Mouse (Mus musculus) limb, embryonic 13.5 days (tissue): Measurements from ENCODE around the gene Tmcc2. TPM values are rescaled to one million over a fixed set of nuclear protein-coding genes. Genes with fewer than 3 reads are reported as not detected.
A peak's percentile ranks its signal among the peaks of the same experiment; 100 is the strongest.

Source experiments
- ATAC-seq: fragments of 200-750 bp; cut with Nextera tagmentation; 2 replicates; pipeline ENCODE4 v1.8.0; 2017; ENCODE audit warnings: low read depth, moderate number of reproducible peaks, moderate TSS enrichment; ENCODE audit not compliant: low FRiP score
- H3K27ac ChIP-seq: fragments of 300-500 bp; sonication (generic); 2 replicates; pipeline ENCODE4 v1.5.1; 2015; ENCODE audit warnings: inconsistent platforms, mild to moderate bottlenecking, moderate library complexity
- H3K27me3 ChIP-seq: fragments of 300-500 bp; sonication (generic); 2 replicates; pipeline ENCODE4 v1.6.1; 2015; ENCODE audit warnings: mild to moderate bottlenecking, inconsistent platforms
- H3K36me3 ChIP-seq: fragments of 300-500 bp; sonication (generic); 2 replicates; pipeline ENCODE4 v1.6.1; 2015; ENCODE audit warnings: inconsistent platforms, mild to moderate bottlenecking, moderate library complexity
- H3K4me1 ChIP-seq: fragments of 300-500 bp; sonication (generic); 2 replicates; pipeline ENCODE4 v1.6.1; 2015; ENCODE audit warnings: inconsistent platforms
- H3K4me2 ChIP-seq: fragments of 300-500 bp; sonication (generic); replicated peaks from 2 replicates; pipeline ENCODE4 v1.6.1; 2015; ENCODE audit warnings: inconsistent platforms, mild to moderate bottlenecking, moderate library complexity
- H3K4me3 ChIP-seq: fragments of 300-500 bp; sonication (generic); 2 replicates; pipeline ENCODE4 v1.5.1; 2015; ENCODE audit warnings: moderate library complexity, mild to moderate bottlenecking, inconsistent platforms
- H3K9ac ChIP-seq: fragments of 300-500 bp; sonication (generic); 2 replicates; pipeline ENCODE4 v1.6.1; 2015; ENCODE audit warnings: mild to moderate bottlenecking, inconsistent platforms
- H3K9me3 ChIP-seq: fragments of 300-500 bp; sonication (generic); 2 replicates; pipeline ENCODE4 v1.6.1; 2016; ENCODE audit warnings: inconsistent platforms
- WGBS: fragments of 180-500 bp; shearing (Covaris S2); methylation state at CpG from one replicate; pipeline ENCODE4 v1.1.7; 2015; 5-methylcytosine and 5-hydroxymethylcytosine counted together
- polyA plus RNA-seq: library from polyadenylated mRNA; unstranded; fragments of >200 nt; fragmentation: Nextera tagmentation; extraction: Ambion mirVana; gene quantifications from 2 replicates; pipeline ENCODE4 v1.2.1, GENCODE M21; 2015

Gene Tmcc2
- polyA plus RNA-seq, 1 experiment from 2014 or later = 12.0 TPM

DNA sequence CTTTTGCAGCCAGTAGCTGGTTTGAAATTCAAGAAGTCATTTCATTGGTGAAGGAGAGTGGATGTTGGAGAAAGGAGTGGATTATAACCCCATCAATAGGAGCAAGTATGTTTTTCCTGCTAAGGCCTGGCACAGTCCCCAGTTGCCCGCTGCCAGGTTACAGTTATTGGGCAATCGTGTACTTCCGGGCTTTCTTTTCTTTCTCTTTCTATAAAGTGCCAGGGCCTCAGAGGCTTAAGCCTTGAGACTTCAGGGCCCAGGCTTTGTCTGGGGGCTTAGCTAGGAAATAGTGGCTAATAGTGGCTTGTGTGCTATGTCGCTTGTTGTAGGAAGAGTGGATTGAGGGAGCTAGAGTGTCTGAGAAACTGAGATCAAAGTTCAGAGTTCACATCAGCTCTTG is 73.7 kb downstream of the Tmcc2 start:
- no peak for ATAC-seq
- Histone ChIP-seq H3K9me3 (no peaks in the 10 kb centered on the region), H3K4me1 (peaks cover 27% of the 10 kb centered on the region), H3K9ac (no peak overlapping the region), H3K4me3 (0 out of 2 replicates have a peak overlapping the region, but pooled peaks have one; percentile 55), H3K4me2 (peak overlapping the region; percentile 94; the same call in 1 of the 2 replicates), H3K27ac (no peak overlapping the region), H3K36me3 (no peaks in the 10 kb centered on the region), H3K27me3 (peaks cover 53% of the 10 kb centered on the region)
- WGBS = 73% methylated on average over 4 of the region's 4 CpGs

DNA sequence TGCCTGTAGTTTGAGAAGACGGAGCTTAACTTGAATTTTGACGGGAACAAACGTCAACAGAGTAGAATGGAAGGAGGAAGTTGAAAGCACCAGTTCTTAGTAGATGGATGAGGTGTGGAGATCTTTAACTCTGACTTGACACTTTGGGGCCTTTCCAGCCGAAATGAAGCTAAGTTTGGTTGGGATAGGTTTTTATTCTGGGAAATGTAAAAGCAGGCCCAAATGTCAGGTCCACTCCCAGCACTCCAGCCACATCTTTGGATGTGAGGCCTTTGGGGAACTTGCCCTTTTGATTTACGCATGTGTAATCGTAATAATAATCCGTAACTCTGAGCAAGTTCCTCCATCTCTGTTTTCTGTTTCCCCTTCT is 74.5 kb downstream of the Tmcc2 start:
- no peak overlapping the region for H3K27ac ChIP-seq
- peak overlapping the region; percentile 55 for H3K4me3 ChIP-seq
- peak overlapping the region; percentile 58; the same call in 1 of the 2 replicates for H3K9ac ChIP-seq
- H3K4me1 ChIP-seq = peaks cover 26% of the 10 kb centered on the region
- no peak for ATAC-seq
- peaks cover 57% of the 10 kb centered on the region for H3K27me3 ChIP-seq
- H3K9me3 ChIP-seq = no peaks in the 10 kb centered on the region
- WGBS = 31% methylated on average over 7 of the region's 7 CpGs
- peak overlapping the region; percentile 94 for H3K4me2 ChIP-seq
- no peaks in the 10 kb centered on the region for H3K36me3 ChIP-seq

DNA sequence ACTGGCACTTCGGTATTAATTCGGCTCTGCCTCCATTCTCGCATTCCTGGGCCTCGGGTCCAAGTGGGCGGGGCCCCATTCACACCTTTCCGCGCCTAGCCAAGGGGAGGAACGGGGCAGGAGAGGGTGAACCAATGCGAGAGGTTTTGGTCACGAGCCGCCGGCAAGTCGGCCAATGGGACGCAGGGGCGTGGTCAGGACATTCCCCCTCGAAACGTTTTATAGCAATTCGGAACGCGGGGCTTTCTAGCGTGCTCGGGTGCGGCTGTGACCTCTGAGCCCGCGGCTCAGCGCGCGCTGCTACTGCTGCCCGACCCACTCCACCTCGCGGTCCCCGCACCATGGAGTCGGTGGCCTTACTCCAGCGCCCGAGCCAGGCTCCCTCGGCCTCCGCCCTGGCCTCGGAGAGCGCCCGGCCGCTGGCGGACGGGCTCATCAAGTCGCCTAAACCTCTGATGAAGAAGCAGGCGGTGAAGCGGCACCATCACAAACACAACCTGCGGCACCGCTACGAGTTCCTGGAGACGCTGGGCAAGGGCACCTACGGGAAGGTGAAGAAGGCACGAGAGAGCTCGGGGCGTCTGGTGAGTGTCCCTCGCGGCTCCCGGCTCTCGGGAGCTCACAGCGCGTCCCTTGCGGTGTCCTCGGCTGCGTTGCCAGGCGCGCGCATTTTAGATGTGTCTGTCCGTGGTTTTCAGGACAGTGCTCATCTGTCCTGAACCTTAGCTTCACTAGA is 75.0 kb downstream of the Tmcc2 start, which contains the start of gene Nuak2:
TSS of gene Nuak2 (plus strand) at position 238 of the 736 bp plus-strand sequence.
- Histone ChIP-seq H3K36me3 (no peaks in the 10 kb centered on the region), H3K9me3 (no peaks in the 10 kb centered on the region), H3K9ac (peak within 1 kb of the TSS; percentile 58), H3K4me1 (peaks cover 26% of the 10 kb centered on the region), H3K27me3 (peaks cover 57% of the 10 kb centered on the region), H3K27ac (no peak within 1 kb of the TSS), H3K4me2 (peak within 1 kb of the TSS; percentile 94), H3K4me3 (peak within 1 kb of the TSS; percentile 55)
- WGBS = under 1% methylated on average over 67 of the region's 67 CpGs
- peak; percentile 86 for ATAC-seq

GRCm38 (mm10) chr1:132312703-132313102 is 78.4 kb downstream of the Tmcc2 start:
- ATAC-seq = no peak
- Histone ChIP-seq H3K27ac (no peak overlapping the region), H3K4me1 (peaks cover 20% of the 10 kb centered on the region), H3K27me3 (peaks cover 47% of the 10 kb centered on the region), H3K36me3 (no peaks in the 10 kb centered on the region), H3K4me2 (no peak overlapping the region), H3K9ac (no peak overlapping the region), H3K4me3 (no peak overlapping the region), H3K9me3 (no peaks in the 10 kb centered on the region)
- 66% methylated on average over 3 of the region's 3 CpGs for WGBS

- Histone ChIP-seq H3K27me3 (peaks cover 40% of the 10 kb centered on the region), H3K27ac (no peak overlapping the region), H3K4me2 (no peak overlapping the region), H3K9ac (no peak overlapping the region), H3K4me1 (peaks cover 16% of the 10 kb centered on the region), H3K4me3 (no peak overlapping the region), H3K36me3 (no peaks in the 10 kb centered on the region), H3K9me3 (no peaks in the 10 kb centered on the region)
- no peak for ATAC-seq
- 67% methylated on average over 2 of the region's 2 CpGs for WGBS
Observed at GRCm38 (mm10) chr1:132312043-132312442, 79.0 kb downstream of the Tmcc2 start.

GRCm38 (mm10) chr1:132311174-132311859 is 79.8 kb downstream of the Tmcc2 start:
- WGBS = 61% methylated on average over 10 of the region's 10 CpGs
- Histone ChIP-seq H3K4me1 (peaks cover 15% of the 10 kb centered on the region), H3K27ac (no peak overlapping the region), H3K9me3 (no peaks in the 10 kb centered on the region), H3K4me3 (no peak overlapping the region), H3K9ac (no peak overlapping the region), H3K27me3 (peaks cover 33% of the 10 kb centered on the region), H3K4me2 (no peak overlapping the region), H3K36me3 (no peaks in the 10 kb centered on the region)
- no peak for ATAC-seq

DNA sequence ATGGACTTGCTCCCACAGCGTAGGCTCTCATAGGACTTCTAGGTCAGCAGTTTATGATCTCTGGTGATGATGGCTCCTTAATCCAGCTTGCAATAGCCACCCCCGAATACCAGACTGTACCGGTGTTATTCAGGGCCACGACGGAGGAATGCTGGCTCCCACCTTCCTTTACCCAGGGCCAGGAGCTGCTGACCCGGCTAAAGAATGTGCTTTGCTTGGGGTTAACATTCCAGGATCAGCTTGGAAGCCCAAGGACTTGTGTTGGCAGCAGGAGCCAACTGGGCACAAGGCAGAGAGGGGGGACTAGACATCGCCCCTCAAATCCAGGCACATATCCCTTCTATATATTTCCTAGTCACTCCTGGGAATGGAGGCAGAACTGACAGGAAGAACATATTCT is 80.3 kb downstream of the Tmcc2 start:
- Histone ChIP-seq H3K36me3 (no peaks in the 10 kb centered on the region), H3K27me3 (peaks cover 27% of the 10 kb centered on the region), H3K9ac (no peak overlapping the region), H3K4me1 (peaks cover 12% of the 10 kb centered on the region), H3K27ac (no peak overlapping the region), H3K9me3 (no peaks in the 10 kb centered on the region), H3K4me2 (no peak overlapping the region), H3K4me3 (no peak overlapping the region)
- WGBS = 59% methylated on average over 7 of the region's 7 CpGs
- no peak for ATAC-seq

DNA sequence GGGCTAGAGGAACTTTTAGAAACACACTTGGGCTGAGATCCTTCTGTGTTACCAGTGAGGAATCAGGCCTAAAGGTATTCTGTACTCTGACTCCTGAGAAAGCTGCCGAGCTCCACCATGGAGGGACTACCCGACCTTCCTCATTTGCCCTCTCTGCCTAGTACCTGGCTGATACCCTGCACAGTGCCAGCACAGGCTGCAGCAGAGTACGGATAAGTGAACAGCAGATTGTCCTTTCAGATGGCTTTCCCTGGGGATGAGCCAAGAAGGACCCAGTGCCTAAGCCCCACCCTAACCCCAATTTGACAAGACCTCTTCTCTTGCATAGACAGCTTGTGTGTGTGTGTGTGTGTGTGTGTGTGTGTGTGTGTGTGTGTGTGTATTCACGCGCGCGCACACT is 82.4 kb downstream of the Tmcc2 start:
- H3K4me3 ChIP-seq = no peak overlapping the region
- no peak overlapping the region for H3K27ac ChIP-seq
- WGBS = 89% methylated on average over 7 of the region's 7 CpGs
- H3K4me2 ChIP-seq = no peak overlapping the region
- peaks cover 24% of the 10 kb centered on the region for H3K27me3 ChIP-seq
- ATAC-seq = no peak
- no peak overlapping the region for H3K9ac ChIP-seq
- peaks cover 9% of the 10 kb centered on the region; the same call in 1 of the 2 replicates for H3K4me1 ChIP-seq
- no peaks in the 10 kb centered on the region for H3K9me3 ChIP-seq
- no peaks in the 10 kb centered on the region for H3K36me3 ChIP-seq

- Histone ChIP-seq H3K4me3 (no peak overlapping the region), H3K4me2 (no peak overlapping the region), H3K36me3 (no peaks in the 10 kb centered on the region), H3K9me3 (no peaks in the 10 kb centered on the region), H3K27ac (no peak overlapping the region), H3K4me1 (peaks cover 9% of the 10 kb centered on the region; the same call in 1 of the 2 replicates), H3K27me3 (peaks cover 26% of the 10 kb centered on the region; the same call in 1 of the 2 replicates), H3K9ac (no peak overlapping the region)
- no peak for ATAC-seq
- 87% methylated on average over 6 of the region's 6 CpGs for WGBS
Observed at GRCm38 (mm10) chr1:132307962-132308361, 83.1 kb downstream of the Tmcc2 start.

DNA sequence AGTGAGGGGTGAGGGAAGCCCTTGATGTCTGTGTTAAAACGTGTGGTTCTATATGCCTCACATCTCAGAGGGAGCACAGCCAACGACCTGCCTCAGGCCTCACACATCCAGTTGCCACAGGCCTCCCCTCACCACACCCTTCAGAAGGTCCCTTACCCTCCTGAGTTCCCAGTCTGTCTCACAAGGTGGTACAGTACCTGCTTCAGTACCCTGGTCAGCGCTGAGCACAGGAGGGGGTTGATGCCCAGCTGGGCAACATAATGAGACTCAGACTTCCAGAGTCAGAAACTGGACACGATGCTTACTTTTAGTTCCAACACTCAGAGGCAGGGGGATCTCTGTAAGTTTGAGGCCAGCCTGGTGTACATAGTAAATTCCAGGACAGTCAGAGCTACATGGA is 84.3 kb downstream of the Tmcc2 start:
- no peak for ATAC-seq
- Histone ChIP-seq H3K27me3 (peaks cover 30% of the 10 kb centered on the region), H3K4me3 (no peak overlapping the region), H3K9ac (no peak overlapping the region), H3K36me3 (no peaks in the 10 kb centered on the region), H3K9me3 (no peaks in the 10 kb centered on the region), H3K4me2 (no peak overlapping the region), H3K27ac (no peak overlapping the region), H3K4me1 (peaks cover 9% of the 10 kb centered on the region; the same call in 1 of the 2 replicates)
- WGBS = 18% methylated on average over 4 of the region's 4 CpGs
